Mouse (Mus musculus): ENCODE results near the gene Cxcr2. TPM values are rescaled to one million over a fixed set of nuclear protein-coding genes. Genes with fewer than 3 reads are reported as not detected.

Cxcr2 gene
- total RNA-seq, 2 experiments from 2014 or later = 0.48 to 1.6 TPM

DNA sequence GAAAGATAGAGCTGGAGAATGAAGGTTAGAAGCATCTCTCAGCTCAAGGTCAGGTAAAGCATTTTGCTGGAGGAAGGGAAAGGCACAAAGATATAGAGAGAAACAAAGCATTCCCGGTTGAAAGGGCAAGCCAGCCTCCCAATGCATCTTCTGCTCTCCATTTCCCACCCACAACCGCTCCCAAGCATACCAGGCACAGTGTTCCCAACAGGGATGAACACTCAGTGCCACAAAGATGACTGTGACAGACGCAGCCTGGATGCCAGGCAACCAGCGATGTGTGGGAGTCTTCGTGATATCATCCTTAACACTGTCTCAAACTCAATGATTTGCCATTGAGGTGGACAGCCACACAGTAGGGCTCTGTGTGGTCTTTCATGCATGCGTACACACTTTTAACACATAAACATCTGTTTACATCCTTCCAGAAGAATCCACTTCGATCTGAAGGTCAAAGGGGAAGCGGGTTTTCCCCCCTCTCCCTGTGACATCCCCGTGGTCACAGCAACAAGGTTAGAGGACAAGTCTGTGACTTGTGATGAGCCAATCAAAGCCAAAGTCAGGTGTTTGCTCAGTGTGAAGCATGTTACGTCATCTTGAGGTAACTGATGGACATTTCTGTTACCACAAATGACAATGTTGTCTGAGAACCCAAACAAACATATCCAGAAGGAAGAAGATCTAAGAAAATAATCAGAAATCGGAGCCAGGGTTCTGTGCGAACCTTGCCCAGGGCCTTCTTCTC, 44.1 kb downstream of the Cxcr2 start:
- no peak for DNase-seq

DNA sequence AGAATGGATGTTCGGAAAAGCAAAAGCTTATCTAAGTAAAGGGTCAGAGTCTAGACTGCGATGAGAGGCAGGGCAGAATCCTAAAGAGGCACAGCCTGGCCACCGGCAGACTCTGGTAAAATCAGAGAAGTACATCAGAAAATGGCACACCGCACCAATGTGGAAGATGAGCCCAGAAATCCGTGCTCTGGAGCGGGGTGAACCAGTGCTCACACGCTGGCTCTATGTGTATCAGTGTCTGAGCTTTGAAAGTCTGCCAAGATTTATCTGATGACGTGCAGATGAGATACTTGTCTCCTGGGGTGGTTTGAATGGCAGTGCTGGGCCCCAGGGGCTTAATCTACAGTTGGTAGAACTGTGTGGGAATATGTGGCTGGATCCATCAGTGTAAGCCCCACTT, 45.3 kb downstream of the Cxcr2 start:
- DNase-seq = no peak

DNA sequence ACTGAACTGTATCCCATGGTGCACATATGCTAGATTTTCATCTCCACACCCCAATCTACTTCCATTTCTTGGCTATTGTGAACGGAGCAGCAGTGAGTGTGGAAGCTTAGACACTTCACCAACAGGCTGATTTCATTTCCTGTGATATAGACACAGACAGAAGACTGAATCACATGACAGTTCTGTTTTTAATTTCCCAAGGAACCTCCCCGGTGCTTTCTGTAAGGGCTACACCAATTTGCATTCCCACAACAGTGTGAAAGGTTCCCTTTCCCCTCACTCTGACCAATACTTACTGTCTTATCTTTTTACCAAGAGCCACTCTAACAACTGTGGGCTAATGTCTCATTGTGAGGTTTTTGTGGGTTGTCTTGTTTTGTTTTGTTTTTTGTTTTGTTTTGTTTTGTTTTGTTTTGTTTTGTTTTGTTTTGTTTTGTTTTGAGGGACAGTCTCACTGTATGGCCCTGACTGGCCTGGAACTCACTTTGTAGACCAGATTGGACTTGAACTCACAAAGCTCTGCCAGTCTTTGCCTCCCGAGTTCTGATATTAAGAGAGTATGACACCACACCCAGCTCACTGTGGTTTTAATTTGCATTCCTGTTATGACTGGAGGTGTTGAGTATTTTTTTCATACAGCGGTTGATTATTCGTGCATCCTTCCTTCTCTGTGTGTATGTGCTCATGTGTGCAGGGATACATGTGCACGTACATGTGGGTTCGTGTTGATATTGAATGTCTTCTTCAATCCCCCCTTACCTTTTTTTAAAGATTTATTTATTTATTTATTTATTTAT, 47.5 kb downstream of the Cxcr2 start:
- no peak for DNase-seq

DNA sequence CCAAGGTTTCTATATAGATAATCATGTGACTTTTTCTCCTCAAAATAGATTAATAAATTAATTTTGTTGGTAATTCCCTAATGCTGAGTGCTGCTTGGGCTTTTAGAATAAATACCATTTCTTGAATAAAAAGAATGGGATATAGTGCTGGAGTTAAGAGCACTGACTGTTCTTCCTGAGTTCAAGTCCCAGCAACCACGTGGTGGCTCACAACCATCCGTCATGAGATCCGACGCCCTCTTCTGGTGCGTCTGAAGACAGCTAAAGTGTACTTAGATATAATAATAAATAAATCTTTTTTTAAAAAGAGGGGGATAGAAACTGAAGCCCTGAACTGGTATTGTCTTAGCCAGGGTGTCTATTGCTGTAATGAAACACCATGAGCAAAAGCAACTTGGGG, 49.7 kb downstream of the Cxcr2 start:
- DNase-seq = no peak

DNA sequence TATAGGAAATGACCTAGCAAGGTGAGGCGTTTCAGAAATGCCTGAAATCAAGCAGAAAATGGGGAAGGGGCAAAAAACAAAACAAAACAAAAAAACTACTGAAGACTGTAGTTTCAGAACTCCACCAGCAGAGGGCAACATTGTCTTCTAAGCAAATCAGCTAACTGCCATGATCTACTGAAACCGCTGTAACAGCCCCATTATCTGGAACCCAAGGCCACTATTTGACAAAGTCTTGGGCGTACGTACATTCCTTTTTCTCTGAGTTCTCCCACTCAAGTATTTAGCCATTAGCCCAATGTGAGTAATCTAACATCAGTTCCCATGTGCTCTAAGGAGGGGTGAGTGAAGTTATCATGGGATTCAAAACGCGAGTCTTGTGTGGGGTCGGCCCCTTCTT, 52.1 kb downstream of the Cxcr2 start:
- peak; percentile 23 for DNase-seq

DNA sequence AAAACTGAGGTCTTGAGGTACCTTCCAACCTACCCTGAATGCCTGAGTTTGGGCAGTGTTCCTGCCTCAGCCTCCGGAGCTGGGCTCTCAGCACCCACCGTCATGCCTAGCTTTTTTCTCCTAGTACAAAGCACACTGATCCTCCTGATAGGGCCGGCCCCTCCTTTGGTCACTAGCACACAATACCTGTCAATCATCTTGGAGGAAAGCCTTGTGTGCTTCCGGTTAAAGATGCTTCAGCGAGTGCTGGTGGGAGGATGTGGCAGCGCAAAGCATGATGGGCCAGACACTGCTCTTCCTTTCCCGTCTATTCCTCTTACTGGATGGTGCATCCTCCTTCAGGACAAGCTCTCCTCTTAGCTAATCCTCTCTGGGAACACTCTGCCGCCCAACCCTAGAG, 52.9 kb downstream of the Cxcr2 start:
- no peak for DNase-seq

DNA sequence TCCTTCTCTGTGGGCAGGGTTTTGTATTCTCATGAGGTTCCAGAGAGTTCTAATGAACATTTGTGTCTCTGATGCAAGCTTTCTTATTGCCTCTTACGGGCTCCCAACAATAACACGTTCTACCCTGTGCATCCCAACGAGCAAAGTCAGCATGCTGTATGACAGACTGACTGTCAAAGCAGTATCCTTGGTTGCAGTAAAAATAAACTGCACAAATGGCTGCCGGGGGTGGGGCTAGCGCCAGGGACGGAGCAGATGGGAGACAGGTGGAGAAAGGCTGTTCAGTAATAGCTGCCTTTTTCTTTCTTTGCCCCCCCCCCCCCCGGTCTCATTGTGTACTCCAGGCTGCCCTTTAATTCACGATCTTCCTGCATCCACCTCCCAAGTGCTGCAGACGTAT, 54.1 kb downstream of the Cxcr2 start:
- DNase-seq = no peak

DNA sequence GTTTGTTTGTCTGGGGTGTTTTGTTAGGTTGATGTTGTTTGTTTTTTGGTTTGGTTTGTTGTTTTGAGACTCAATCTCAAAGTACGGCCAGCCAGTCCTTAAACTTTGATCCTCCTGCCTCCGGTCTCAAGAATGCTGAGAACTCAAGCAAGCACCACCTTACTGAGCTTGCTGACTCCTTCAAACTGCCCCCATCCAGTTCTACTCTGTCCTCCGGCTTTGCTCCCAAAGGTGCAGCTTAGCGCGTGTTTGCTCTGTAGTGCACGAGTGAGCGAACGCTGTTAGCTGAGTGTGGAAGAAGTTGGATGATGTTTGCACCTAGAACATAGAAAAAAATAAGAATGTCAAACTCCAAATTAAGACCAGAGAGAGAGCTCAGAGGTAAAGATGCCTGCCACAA, 55.2 kb downstream of the Cxcr2 start:
- DNase-seq = no peak

Small RNAs within 50 kb of the gene (microRNA-seq; reads per million reads assigned to microRNA genes)
- gene Mir1928 = not detected

Other genes with a start within 250 kb of the Cxcr2 start
- 100 to 1,000 TPM; 284 to 309 TPM for gene Tns1, start 29.5 kb upstream of the Cxcr2 start, total RNA-seq (2021)
- 1 to 10 TPM; 3.4 to 4.3 TPM for gene Rufy4, start 28.4 kb upstream of the Cxcr2 start, total RNA-seq (2021)
- gene Cxcr1, start 40.6 kb downstream of the Cxcr2 start, total RNA-seq (2021) = not detected
- gene Arpc2, start 82.1 kb downstream of the Cxcr2 start, total RNA-seq (2021) = 100 to 1,000 TPM; 186 TPM
- under 1 TPM in 1 of 2 experiments, not detected in 1; 0.24 TPM for gene Gpbar1, start 124.6 kb downstream of the Cxcr2 start, total RNA-seq (2021)
- 100 to 1,000 TPM; 151 to 159 TPM for gene Aamp, start 130.7 kb downstream of the Cxcr2 start, total RNA-seq (2021)
- gene Pnkd, start 130.9 kb downstream of the Cxcr2 start, total RNA-seq (2021) = 100 to 1,000 TPM; 116 to 139 TPM
- 10 to 100 TPM; 63.6 to 68.8 TPM for gene Tmbim1, start 151.6 kb downstream of the Cxcr2 start, total RNA-seq (2021)
- gene Catip, start 208.1 kb downstream of the Cxcr2 start, total RNA-seq (2021) = under 1 TPM; 0.33 to 0.45 TPM
- 1 to 10 TPM; 8.2 to 8.9 TPM for gene Slc11a1, start 221.2 kb downstream of the Cxcr2 start, total RNA-seq (2021)
- 100 to 1,000 TPM; 132 to 142 TPM for gene Ctdsp1, start 237.5 kb downstream of the Cxcr2 start, total RNA-seq (2021)